Mouse (Mus musculus): ENCODE results near the gene St8sia2.
"Not testable (repeated sequence)": the region's sequence is repeated elsewhere in the genome, so short reads cannot be mapped to it uniquely, and the experiment has no call there.

St8sia2 gene

DNA sequence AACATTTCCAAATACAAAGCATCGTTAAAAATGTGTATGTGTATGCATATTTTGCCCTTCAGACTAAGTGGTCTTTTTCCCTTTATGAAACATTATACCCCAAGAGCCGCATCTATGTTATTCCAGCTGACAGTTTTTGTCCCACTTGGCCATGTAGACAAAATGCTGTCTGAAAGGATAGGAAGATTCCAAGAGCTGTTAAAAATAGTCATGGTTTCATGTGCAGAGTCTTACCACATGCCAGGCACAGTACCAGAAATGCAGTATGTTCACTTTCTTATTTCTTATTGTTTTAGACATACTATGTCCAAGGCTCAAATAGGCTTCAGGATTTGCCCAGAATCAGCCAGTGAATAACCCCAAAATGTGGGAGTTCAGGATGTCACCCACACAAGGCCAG, 24.1 kb downstream of the St8sia2 start:
- DNase-seq (ENCODE audit: low spot score in 2 of 2): no peak

DNA sequence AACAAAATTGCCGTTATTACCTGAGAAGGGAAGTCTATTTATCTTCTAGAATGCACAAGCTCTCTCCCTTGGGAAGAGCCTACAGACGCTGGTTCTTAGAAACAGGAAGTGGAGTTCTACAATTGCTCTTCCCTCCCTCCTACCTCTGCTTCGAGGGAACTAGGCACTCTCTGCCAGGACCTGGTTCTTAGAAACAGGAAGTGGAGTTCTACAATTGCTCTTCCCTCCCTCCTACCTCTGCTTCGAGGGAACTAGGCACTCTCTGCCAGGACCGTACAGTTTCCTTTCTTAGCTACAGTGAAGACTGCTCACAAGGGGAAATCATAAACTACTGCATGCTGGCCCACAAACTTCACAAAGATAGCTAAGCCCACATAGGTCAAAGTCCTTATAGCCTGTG, 41.3 kb downstream of the St8sia2 start:
- DNase-seq (ENCODE audit: low spot score in 2 of 2): not testable (repeated sequence)

DNA sequence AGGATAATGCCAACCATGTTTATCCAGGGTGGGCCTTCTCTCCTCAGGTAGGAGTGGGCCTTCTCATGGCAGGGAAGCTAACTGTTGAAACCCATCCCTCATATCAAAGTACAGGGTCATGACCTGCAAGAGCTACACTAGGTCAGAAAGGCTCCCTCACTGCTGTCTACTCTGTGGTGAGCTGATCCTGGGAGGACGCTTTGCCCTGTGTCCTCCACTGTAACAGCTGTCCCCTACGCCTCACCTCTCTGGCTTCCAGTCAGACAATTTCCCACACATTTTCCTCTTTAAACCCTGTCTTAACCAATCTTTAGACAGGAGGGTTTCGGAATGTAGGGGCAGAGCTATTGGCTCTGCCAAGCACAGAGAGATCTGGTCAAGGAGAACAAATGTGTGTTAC, 48.3 kb downstream of the St8sia2 start:
- DNase-seq (ENCODE audit: low spot score in 2 of 2): no peak

- no peak for DNase-seq (ENCODE audit: low spot score in 2 of 2)
Measured at GRCm38 (mm10) chr7:73962431-73962830, 51.1 kb downstream of the St8sia2 start.

DNA sequence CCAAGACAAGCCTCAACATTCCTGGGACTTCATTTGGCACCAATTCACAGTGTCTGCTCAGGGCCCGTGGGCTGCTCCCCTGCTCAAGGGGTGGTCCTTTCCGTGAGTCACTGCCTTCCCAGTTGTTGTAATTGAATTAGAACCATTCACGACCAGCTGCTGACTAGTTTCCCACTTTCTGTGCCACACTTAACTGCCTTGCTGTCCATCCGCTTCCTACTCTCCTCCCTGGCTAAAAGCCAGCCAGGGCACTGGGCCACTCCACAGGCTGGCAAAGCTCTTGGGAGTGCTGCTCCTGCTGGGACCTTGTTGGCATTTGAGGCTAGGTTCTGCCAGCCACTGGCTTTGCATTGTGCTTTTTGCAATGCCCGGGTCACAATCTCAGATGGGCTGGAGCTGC, 59.0 kb downstream of the St8sia2 start:
- DNase-seq (ENCODE audit: low spot score in 2 of 2): peak in 1 of 2 experiments; percentile 57

- no peak for DNase-seq (ENCODE audit: low spot score in 2 of 2)
Measured at GRCm38 (mm10) chr7:73953131-73953530, 60.4 kb downstream of the St8sia2 start.

DNA sequence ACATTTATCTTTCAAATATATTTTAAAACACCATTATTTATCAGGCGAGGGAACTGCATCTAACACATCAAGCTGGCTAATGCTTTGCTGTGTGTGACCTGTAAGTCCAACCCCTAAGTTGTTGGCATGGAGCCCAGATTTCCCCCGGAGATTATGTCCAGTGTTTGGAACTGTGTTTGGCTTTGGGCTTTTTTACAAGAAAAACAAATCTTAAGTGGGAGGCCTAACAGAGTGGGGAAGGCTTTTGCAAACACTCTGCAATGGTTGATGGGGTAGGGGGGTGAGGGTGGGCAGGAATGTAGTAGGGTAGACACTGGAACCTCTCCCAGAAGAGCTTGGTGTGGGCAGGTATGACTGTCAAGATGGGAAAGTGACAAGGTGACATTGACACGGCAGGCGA, 71.8 kb downstream of the St8sia2 start:
- DNase-seq (ENCODE audit: low spot score in 2 of 2): peak in 1 of 2 experiments; percentile 65

GRCm38 (mm10) chr7:73939236-73939635, 74.3 kb downstream of the St8sia2 start:
- DNase-seq (ENCODE audit: low spot score in 2 of 2): no peak

DNA sequence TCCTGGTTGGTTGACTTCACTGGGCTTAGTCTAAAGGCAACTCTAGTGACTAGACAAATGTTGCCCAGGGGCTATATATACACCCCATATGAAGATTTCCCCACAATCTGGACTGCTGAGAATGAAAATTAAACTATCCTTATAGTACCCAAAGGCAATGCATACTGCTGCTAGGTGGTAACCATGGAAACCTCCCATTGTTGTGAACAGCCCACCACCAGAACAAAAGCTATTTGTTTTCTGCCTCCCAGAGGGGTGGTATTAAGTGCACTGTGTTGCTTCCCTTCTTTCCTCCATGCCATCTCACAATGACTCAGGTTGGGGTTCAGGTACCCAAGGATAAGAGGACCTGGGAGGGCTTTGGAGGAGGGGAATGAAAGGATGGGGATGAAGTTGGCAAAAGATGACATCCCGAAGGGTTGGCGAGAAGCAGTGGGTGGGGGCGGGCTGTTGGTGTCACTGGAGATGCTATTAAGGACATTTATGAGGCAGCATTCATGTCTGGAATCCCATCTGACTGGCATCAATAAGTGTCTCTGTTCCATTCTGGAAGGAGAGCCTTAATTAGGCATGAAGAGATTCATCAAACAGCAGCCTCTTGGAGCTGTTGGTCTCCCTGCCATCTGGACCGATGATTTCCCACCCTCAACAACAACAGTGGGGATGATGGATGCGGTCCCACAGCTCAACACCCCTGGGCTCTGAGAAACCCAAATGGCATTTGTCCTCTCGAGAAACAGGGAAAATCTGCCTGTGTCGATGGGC, 75.3 kb downstream of the St8sia2 start:
- DNase-seq (ENCODE audit: low spot score in 2 of 2): no peak

DNA sequence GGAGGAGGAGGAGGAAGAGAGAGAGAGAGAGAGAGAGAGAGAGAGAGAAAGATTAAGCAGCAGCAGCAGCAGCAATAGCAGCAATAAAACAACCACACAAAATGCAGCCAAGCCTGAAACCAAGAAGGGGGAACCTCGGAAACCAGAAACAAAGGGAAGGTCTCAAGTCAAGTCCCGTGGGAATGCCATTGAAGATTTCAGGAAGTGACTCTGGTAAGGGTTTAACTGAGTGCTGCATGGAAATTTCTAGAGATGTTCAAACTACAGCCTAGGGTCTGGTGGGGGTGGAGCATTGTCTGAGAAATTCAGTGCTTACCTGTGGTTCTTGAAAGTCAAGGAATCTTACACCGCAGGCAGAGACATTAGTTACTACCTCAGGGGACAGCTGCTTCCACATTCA, 77.4 kb downstream of the St8sia2 start:
- no peak for DNase-seq (ENCODE audit: low spot score in 2 of 2)

DNA sequence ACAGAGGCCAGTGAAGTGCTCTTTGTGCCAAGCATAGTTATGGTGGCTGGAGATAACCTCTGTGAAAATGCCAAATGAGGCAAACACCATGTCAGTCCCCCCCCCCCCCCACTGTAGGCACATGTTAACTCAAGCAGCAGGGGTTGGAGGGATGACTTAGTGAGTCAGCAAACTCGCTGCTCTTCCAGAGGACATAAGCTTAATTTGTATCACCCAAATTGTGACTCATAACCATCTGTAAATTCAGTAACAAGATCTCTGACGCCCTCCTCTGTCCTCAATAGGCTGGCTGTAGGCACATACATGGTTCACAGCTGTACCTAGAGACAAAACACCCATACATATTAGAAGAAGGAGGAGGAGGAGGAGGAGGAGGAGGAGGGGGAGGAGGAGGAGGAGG, 77.8 kb downstream of the St8sia2 start:
- no peak for DNase-seq (ENCODE audit: low spot score in 2 of 2)

GRCm38 (mm10) chr7:73933036-73933435, 80.5 kb downstream of the St8sia2 start:
- no peak for DNase-seq (ENCODE audit: low spot score in 2 of 2)

- no peak for DNase-seq (ENCODE audit: low spot score in 2 of 2)
Measured at GRCm38 (mm10) chr7:73920921-73921485, 92.5 kb downstream of the St8sia2 start.

DNA sequence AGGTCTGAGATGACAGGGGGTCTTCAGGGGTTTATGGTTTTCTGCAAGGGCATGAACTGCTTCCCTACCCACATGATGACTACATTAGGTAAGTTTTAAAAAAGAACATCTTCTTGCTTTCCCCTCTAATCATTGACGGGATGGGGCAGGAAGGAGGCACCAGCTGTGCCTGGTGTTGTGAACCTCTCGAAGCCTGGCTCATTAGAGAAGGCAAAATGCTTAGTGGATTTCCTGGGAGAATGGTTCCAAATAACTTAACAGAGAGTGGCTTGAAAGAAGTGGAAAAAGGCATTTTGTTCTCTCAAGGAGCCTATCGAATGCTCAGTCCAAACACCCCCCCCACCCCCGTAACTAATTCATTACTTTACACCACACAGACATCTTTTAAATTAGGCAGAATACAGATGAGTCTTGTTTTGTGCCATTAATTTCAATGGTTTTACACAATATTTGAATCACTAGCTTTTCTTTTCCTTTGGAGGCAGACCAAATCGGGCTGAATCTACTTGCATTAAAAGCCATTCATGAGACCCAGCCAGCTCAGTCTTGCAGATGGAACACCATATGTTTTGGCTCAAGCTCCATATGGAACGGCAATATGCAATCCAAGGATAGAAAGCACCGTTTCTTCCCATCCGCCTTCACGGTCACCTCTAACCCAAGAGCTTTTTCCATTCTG, 95.7 kb downstream of the St8sia2 start:
- peak in 1 of 2 experiments; percentile 42 for DNase-seq (ENCODE audit: low spot score in 2 of 2)

DNA sequence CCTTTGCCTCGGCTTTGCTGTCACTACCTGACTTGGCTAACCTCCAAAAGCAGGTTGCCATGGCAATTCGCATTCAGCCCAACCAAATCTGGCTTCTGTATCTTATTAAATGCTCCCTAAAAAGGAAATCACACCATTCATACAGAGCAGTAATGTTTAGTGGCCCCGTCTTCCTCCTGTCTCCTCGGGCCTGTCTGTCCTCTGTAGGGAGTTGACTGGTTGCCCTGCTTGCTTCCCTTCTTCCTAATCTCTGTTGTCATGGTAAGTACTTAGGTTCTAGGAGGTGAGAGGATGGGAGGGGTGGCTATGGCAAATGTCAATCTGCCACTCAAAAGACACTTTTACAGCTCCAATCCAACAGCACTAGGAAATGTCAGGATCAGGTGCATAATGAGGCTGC, 101.6 kb downstream of the St8sia2 start:
- no peak for DNase-seq (ENCODE audit: low spot score in 2 of 2)

DNA sequence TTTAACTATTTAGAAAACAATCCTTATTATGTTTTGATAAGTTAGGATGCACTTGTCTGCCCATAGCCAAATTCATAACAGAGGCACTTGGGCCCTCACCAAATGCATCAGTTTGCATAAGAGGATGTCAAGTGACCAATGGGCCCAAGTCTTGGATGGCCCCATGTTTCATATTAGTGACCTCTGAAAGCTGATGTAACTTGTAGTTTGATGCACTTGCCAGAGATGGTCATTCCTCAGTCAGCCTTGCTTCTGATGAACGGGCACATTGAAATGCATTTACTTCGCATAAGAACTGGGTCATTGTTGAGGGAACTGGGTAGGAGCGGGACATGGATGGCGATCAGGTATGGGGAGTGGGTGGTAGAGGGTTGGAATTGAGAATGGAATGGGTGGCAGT, 102.6 kb downstream of the St8sia2 start:
- no peak for DNase-seq (ENCODE audit: low spot score in 2 of 2)

DNA sequence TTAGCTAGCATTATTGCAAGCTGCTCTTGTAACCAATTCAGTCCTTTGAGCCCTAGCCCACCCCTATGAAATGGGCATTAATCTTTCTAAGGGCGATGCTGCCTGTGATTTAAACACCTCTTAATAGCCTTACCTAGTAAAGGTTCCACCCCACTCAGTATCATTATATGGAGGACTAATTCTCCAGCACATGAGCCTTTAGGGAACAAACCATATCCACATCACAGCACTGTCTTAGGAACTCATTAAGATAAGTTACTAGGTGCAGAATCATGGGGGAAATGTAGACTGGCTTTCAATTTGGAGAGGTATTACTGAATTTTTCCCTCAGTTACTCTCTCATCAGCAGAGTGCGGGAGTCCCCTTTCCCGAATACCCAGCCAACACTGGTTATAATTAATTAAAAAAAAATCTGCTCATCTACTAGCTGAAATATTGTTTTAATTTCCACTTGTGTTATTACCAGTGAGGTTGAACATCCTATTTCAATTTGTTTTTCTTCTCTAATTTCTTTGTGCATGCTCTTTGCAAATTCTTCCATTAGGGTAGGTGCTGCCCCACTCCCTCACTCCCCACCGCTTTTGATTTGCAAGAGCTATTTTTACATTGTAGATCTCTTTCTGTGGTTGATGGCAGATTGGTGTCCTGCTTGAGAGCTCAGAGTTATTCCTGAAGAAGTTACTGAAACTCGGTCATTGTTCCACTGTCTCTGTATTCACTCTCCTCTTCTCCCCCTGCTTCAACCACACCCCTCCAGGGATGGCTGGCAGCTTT, 103.9 kb downstream of the St8sia2 start:
- no peak for DNase-seq (ENCODE audit: low spot score in 2 of 2)

GRCm38 (mm10) chr7:73894506-73894905, 119.0 kb downstream of the St8sia2 start:
- no peak for DNase-seq (ENCODE audit: low spot score in 2 of 2)

DNA sequence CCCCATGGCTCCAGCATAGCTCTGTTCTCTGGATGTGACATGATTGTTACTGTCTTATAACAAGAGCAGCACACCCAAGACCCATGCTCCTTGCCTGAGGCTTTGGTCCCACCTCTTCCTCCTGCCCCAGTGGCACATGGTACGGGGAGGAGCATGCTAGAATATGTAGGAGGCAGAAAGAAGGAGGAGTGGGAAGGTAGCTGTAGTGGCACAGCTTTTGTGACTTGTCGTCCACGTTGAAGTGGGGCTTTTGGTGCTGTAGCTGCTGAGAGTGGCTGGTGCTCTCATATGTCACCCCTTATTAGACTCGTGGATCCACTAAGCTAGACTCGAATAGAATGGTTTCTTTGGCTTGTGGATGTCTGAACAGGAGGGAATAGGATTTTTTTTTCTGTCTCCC, 121.7 kb downstream of the St8sia2 start:
- DNase-seq (ENCODE audit: low spot score in 2 of 2): no peak

- DNase-seq (ENCODE audit: low spot score in 2 of 2): no peak
Measured at GRCm38 (mm10) chr7:73890891-73891610, 122.4 kb downstream of the St8sia2 start.

DNA sequence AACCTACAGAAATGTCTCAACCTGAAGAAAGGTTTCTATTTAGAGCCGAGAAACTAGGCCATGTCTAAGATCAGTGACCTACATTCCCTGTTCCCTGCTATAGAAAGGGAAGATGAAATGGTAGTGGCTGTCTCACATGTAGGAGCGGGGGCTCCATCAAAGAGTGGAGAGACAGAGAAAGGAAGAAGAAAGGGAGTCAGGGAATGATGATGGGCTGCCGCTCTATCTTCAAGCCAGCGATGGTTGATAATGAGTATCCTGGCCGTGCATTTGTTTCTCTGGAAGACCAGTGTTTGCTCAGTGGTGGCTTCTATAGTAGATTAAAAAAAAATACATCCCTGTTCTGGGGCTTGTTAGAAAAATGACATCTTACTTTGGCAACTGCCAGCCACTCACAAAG, 123.0 kb downstream of the St8sia2 start:
- no peak for DNase-seq (ENCODE audit: low spot score in 2 of 2)
